Mouse (Mus musculus): ENCODE data around the gene Fam173b.

Fam173b gene

DNA sequence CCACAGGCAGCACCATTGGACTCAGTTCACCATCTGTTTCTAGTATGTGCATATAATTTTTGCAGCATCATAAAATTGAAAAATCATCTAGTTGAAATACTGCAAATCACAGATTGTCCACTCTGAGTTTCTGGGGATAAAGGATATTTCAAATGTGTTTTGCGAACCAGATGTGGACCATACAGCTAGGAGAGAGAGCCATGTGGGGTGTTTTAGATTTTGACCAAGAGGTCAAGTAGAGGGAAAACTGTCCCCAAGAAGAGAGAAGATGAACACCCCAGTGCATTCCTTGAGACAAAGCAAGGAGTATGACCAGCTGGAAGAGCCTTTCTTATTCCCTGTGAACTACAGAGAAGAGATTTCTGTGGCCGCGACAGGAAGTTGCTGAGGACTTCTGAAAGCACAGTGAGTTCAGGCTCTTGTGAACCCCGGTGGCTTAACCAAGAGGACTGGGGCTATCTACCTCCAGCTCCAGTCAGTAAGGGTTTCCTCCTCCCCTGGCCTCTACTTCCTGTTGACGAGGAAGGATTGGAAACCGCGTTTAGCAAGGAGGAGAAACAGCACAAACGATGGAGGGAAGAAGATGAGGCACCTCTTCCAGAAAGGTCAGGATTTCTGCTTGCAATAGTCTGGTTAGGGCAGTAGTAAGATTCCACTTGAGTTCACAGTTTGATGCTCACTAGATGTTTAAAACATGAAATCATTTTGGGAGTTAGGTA, 46.4 kb downstream of the Fam173b start:
- no peak for DNase-seq

DNA sequence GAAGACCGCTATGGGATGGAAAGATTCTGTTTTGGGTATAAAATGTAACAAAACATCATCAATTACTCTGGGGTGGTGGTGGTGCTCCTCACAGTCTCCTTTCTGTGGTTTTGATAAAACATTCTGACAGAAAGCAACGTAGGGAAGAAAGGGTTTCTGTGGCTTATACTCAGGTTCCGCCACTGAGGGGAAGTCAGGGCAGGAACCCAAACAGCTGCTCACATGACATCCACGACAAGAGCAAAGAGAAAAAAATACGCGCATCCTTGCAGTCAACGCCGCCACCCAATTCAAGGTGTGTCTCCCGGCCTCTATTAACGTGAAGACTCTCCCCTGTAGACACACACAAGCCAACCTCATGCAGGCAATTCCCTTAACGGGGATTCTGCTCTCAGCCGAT, 48.0 kb downstream of the Fam173b start:
- no peak for DNase-seq

DNA sequence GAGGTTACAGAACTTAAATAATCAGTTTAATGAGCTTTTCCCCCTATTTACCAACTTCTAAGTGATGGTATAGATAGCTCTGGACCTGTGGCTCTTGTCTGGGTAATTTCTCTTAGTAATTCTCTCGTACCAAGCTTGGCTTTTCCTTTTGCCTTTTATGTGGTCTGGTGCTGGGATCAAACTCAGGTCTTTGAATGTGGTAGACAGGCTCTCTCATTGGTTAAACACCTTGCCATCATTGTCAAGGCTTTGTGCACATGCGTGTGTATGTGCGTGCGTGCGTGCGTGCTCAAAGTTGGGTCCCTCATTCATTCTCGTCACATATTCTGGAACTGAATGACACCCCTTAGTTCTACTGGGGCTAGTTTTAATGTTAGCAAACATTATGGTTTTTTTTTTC, 49.2 kb downstream of the Fam173b start:
- DNase-seq, result no peak

DNA sequence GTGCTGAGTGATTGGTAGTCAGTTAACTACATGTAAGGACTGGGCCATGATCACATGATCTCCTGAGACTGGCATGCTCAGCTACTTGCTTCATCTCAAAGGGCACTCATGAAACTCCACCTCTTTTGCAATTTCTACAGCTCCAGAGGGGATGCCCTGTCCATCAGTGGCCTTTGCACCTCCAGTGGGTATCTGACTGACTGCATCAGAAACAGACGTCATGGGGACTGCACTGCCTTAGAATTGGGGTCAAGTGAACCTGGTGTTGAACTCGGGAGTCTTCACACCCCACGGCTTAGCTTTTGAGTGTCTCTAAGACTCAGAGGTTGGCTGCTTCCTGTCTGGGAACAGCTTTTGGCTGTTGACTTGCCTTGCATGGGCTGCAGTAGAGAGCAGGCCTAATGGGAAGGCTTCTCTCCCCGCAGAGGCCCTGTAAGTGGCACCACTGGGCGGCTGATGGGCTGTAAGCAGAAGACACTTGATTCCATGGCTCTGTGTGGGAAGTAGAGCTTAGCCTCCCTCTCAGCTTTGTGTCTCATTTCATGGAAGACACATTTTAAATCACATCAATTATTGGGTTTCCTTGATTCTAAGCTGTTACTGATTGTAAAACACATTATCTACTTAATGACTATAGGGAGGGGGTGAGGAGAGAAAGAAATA, 58.6 kb downstream of the Fam173b start:
- DNase-seq, result no peak

DNA sequence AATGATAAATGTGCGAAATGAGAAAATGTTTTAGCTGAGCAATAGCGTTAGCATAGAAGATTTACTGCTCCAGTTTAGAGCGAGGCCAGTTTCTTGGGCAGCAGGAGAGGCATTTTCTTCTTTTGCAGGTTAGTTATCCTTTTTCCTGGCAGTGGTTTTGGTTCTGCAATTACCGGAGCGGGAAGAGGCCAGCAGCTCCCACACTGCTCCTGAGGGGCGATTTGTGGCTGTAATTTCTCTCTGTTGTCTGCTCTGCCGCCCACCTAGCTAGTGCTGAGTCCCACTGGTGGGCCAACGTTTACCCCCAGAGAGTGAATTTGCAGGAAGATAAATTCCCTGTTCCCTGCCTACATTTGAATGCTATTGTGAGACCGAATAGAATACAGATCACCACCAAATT, 59.2 kb downstream of the Fam173b start:
- no peak for DNase-seq

DNA sequence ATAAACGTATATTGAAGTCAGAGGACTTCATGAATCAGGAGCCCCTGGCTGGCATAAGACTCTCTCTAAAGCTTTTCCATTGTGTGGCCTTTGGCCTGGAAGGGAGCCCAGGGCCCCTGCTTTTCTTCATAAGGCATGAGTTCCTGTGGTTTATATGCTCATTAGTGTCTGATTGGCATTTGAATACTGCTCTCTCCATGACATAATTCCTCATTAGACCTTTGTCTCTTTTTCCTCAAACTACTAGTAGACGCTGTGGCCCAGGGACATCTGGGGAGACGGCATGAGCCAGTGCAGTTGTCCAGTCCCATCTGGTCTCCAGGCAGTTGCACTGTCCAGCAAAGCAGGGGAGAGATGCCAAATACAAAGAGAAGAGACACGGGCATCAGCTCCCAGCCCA, 60.1 kb downstream of the Fam173b start:
- no peak for DNase-seq

DNA sequence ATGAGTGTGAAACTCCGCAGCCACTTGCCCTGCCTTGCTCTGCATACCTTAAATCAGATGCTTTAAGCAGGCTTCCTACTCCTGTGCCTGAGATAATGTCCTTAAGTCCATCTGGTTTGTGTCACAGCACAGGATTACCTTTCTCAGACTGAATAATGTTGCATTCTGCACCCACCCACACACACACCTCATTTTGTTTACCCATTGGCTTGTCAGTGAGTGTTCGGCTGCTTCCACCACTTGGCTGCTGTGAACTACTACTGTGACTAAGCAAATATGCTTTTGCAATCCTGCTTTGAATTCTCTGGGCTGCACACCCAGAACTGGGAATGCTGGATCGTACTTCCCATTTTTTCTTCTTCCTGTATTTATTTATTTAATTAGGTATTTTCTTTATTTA, 61.4 kb downstream of the Fam173b start:
- no peak for DNase-seq
